Mouse (Mus musculus): ENCODE measurements at regions not wholly inside any gene's neighbourhood (a gene's known extent, or its start where the extent isn't known, plus 50 kb on each side); places are given as distances from the start of the nearest gene placed in this dataset.
A peak's percentile ranks its signal among the peaks of the same experiment; 100 is the strongest.
"Not testable (repeated sequence)": the region's sequence is repeated elsewhere in the genome, so short reads cannot be mapped to it uniquely, and the experiment has no call there.

DNA sequence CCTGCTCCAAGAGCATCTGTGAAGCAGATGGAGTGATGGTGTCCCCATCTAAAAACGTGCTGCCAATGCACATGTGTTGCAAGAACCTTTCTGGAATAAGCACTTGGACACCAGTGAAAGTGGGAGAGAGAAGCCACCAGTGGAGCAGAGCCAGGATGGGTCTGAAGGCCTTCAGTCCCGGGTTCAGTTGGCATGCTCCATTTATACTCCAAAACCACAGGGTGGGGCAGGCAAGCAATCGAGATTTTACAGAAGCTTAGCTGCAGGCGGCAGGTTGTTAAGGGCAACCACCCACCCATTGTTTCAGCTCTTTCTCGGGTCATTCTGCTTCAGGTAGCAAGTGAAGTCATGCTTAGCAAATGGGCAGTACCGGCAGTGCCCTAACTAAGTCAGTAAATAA is 51.8 kb upstream of the Sv2b start:
- no peak for DNase-seq

GRCm38 (mm10) chr7:75362541-75362940 is 53.5 kb upstream of the Sv2b start:
- DNase-seq = peak; percentile 44 to 64

- DNase-seq = no peak
These were observed 56.4 kb upstream of the Sv2b start for GRCm38 (mm10) chr7:75365480-75365879.

DNA sequence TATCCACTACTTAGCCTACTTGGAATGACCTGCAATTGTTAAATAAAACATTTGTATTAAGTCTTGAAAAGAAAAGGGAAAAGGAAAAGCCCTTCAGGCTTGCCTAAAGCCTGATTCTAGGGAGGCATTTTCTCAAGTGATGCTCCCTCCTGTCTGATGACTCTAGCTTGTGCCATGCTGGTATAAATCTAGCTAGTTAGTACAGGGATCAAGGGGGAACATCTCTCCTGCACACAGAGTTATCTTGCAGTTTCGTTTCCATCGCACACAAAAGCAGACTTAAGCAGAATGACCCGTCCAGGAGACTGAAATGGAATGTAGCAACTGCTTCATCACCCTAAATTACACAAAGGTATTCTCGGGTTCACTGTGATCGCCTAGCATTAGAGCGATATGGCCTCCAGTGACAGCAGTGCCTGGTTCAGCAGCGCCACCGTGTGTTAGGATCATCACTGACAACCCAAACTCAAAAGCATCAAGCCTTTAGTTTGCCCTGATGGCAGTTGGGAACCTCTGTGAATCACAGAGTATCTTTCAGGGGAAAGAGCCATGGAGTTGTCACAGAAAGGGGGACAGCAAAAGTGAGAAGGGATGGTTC is 57.3 kb upstream of the Sv2b start:
- peak; percentile 72 to 80 for DNase-seq

DNA sequence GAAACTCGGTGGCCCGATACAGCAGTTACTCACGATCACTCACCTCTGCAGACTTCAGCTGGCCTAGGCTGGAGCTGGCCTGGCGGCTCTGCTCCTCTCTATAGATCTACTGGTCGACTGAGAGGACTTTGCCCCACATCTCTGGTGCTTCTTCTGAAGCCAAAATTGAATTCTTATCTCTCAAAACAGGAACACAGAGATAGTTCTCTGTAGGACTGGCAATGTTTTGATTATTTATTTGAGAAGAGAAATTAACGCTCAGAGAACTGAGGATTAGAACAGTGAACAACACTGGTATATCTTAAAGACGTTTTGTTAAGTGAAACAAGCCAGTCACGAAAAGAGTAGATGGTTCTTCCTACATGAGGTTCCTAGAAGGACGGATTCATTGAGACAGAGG is 59.3 kb upstream of the Sv2b start:
- no peak for DNase-seq

DNA sequence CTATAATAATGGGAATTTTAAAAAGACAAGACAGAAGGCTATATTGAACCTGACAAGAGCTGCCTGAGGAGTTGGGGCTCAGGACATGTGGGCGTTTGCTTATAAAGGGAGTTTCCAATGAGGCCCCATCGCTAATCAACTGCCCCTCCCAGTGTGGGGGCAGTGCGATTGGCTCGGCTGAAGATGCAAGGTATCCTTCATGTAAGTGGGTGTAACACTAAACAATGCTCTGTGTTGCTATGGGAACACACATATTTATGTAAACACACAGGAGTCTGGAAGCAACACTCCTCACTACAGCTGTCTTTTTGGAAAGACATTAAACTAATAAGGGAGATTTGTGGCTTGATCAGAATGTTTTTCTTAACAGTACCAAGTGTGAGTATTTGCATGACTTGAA is 60.3 kb upstream of the Sv2b start:
- DNase-seq = no peak

DNA sequence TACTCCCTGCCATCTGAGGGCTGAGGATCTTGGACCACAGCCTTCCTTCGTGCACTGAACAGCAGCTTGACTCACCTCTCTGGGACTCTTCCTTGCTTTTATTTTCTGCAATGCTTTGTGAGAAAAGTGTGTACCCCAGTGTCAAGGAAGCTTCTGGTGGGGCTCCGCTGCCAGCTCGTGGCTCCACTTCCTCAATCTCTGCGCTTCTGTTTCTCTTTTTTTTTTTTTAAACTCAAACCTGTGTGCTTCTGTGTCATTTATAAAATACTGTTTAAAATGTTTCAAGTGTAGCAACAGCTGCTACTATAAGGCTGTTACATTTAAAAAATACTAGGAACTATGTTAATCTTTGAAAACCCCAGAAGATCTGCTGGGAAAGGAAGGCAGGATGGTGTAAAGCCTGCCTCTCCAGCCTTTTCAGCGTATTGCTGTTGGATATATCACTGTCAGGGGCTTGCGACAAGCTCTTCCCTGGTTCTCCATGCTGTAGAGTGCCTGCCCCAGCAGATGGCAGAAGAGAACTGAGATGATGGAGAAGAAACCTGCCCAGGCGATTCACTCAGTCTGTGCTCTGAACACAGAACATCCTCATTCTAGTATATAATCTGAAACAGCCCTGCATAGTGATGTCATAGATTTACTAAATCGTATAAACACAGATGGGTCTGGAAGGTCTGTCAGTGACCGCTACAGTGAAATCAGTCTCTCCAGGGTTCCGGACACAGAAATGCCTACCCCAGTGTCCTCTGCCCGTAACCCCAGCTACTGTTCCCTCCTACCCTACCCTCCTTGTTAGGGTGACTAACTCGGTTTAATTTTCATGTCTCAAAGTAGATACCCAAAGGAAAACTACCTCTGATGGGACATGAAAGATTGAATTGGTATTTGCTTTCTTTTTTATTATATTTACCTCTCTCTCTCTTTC is 61.8 kb upstream of the Sv2b start:
- DNase-seq = peak; percentile 79 to 81

- no peak for DNase-seq
These were observed 62.4 kb upstream of the Sv2b start for GRCm38 (mm10) chr7:75371520-75371876.

DNA sequence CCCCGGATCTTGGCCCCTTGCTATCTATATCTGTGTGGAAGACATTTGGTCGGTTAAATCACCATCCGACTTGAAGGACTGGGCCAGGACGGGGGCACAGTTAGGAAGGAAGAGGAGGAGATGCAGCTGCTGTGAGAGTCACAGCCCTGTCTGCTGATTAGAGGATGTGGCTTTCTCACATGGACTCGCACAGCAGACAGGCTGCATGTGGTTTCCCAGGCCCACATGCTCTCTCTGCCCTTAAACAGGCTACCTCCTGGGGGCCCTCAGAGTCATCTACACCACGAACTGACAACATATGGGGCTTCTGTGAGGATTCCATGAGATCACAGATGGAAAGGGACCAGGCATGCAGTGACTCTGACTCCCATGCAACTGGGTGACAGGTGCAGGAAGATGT is 62.9 kb upstream of the Sv2b start:
- DNase-seq = peak; percentile 67 to 81

DNA sequence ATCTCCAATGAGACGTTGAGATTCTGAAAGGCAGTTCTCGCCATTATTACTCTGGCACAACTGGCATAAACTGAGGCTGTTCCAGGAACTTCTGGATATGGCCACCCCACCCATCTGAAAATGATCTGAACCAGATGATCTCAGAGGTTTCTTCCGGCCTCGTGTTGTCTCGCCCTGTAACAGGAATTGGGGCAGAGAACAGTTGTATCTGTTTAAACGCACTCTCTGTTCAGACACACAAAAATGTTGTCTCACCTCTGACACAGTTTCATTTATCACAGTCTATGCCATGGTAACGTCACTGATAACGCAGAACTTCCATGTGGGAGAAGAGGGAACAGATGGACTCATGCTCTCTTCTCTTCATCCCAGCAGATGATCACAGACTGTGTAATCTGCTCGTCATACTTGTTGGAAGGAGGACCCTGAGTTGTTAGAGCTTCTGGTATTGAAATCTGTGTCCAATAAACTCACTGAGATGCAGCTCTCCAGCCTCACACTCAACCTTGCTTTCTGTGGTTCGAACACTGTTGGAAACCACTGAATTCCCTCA is 63.9 kb upstream of the Sv2b start:
- DNase-seq = peak in 1 of 2 experiments; percentile 19

DNA sequence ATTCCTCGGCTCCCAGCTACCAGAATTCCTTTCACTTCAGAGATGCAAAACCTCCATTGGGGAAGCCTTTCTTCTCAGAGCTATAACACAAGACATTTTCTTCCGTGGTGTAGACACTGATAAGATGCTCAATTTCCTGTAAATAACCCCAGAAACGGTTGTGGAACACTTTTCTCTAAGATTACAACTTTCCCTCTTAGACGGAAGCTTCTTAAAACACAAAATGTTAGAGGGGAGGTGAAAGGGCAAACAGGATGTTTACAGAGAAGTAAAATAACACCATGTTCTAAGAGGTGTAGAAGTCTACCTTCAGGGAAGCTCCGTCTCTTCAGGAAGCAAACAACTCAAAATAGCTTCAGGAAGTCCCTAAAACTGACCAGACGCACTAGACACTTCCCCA is 65.4 kb upstream of the Sv2b start:
- no peak for DNase-seq

DNA sequence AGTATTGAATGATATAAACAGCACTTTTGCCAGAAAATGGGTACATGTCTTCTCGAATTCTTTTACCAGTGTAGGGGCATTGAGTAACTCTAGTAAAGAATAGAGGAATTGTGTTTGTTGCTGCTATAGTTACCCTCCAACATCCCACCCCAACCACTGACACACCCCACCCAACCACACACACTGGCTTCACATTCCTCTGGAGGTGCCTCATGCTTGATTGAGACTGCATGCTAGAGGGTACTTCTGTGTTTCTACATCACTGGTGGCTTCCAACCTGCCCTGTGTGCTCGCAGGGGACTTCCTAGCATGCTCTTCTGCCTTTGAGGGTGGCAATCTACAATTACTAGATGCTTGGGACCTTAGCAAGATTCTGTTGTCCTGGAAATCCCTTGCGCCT is 70.5 kb upstream of the Sv2b start:
- no peak for DNase-seq

- peak; percentile 20 to 42 for DNase-seq
These were observed 70.8 kb upstream of the Akap13 start for GRCm38 (mm10) chr7:75384506-75384911.

DNA sequence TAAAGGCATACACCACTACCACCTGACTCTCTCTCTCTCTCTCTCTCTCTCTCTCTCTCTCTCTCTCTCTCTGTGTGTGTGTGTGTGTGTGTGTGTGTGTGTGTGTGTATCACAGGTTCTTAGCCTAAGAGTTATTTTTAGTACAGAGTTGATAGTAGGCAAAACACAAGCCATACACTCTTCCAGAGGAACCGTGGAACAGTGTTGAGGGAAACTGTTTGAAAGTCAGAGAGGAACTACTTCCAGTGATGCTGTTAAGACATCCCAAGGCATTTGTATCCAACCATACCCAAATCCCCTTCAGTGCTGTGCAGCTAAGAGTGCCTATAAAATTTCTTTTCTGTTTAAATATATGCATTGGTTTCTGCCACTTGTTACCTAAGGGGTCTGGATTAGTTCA is 68.3 kb upstream of the Akap13 start:
- DNase-seq = no peak

GRCm38 (mm10) chr7:75387821-75388431 is 67.4 kb upstream of the Akap13 start:
- DNase-seq = no peak

DNA sequence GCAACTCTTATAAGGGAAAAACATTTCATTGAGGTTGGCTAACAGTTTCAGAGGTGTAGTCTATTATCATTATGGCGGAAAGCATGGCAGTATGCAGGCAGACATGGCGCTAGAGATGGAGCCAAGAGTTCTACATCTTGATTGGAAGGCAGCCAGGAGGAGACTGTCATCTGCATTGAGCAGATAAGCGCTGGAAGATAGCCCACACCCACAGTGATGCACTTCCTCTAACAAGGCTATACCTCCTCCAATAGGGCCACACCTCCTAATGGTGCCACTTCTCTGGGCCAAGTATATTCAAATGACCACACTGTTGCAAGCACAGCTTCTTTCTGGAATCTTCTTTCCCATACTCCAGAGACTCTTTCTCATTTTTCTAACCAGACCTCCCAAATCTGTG is 65.2 kb upstream of the Akap13 start:
- no peak for DNase-seq

GRCm38 (mm10) chr7:75392783-75393182 is 62.6 kb upstream of the Akap13 start:
- DNase-seq = no peak

GRCm38 (mm10) chr7:75393466-75393865 is 61.9 kb upstream of the Akap13 start:
- DNase-seq = no peak

DNA sequence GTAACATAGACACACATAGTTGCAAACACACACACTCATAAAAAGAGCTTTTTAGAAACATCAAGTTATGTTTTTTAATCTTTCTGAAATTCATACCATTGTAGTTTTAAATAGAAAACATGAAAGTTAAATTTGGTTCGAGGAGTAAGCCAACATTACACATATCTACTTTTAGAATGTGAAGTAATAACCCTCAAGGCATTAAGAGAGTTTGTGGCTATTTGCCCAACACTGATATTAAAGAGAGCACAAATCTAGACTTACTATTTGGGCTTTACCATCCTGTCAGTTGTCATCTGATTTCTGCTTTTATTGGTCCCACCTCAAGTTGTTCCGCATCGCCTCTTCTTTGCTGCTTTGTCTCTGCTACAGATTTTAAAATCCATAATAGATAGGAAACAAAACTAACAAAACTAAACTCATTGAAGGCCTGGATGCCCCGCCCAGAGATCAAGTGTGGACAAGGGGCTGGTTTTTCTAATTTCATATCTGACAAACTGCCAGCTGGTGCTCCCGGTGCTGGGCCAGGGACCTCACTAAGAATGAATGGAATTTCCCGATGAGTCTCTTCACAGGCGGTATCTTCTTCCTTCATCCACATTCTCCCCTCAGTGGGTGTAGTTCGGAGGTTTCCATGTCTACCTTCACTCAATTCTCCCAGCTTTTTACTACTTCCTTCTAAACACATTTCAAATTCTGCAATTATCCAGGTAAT is 60.3 kb upstream of the Akap13 start:
- DNase-seq = no peak

DNA sequence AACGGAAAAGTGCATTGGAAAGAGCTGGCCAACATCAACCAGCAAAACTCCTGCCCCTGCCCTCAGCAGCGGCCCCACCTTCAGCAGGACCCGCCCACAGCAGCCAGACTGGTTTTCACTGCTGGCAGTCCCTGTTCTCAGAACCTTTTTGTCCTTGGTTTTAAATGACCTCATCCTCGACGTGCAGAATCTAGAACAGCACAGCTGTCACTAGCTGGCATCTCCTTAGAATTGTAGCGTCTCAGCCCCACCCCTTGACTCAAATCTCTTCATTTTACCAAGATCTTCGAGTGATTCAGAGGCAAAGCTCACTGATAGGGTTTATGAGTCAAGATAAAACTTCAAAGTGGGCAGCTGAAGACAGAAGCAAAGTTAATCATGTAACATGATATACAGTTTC is 57.8 kb upstream of the Akap13 start:
- DNase-seq = no peak

DNA sequence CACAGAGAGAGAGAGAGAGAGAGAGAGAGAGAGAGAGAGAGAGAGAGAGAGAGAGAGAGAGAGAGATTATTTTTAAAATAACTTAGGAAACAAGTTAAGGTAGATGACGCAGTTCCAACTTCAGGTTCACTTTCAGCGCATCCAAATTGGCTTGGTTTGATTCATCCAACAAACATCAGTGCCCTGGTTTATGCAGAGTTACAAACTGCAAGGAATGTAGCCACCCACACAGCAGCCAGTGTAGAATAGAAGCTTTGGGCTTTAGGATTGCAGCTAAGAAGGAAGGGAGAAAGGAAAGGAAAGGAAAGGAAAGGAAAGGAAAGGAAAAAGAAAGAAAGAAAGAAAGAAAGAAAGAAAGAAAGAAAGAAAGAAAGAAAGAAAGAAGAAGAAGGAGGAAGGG is 56.9 kb upstream of the Akap13 start:
- not testable (repeated sequence) for DNase-seq

DNA sequence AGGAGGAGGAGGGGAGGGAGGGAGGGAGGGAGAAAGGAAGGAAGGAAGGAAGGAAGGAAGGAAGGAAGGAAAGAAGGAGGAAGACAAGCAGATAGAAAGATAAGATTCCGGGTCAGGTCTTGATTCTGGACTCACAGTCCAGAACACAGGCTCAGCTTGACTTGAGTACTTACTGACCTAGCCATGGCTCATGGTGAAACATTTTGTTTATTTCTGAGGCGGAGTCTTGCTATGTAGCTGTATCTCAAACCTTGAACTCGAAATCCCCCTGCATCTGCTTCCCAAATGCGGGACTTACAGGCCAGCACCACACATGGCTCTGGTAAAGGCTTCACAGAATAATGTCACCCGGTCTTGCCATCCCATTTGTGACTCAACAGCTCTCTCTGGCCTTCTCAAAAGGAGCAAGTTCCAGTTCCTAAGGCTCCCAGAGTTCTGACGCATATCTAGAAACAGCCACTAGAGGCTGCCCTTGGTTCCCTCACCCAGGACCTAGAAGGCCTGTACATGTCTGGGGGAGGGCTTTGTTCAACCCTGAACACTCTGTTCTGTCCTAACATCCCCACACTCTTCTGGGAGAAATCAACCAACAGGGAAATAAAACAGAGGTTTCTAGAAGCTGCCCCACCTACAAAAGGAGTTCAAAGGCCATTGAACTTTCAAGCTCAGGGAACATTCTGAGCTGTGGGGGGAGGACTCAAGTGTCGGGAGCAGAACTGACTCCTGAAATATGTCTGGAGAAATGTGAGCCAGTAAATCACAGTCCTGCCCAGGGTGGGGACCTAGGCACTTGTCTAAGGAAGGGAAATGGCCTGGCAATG is 56.2 kb upstream of the Akap13 start:
- peak; percentile 46 to 47 for DNase-seq
